ENCODE assay signal across 13 mouse cellular contexts in genomic region chr17:26212681-26213080, GRCm38 (mm10). TPM values are rescaled to one million over a fixed set of nuclear protein-coding genes. Genes with fewer than 3 reads are reported as not detected.
"Had no signal": no experiment of that assay in that cellular context is flagged by ENCODE, and none has a peak within 500 bp of the region (broad histone marks: within the 10 kb centered on the region; RNA-seq: fewer than 3 reads in every experiment).

No protein-coding gene starts in this region.

- H3K4me1 ChIP-seq: limb, embryonic 13.5 days; liver, embryonic 15.5 days; midbrain, embryonic 12.5 days had no signal

- DNase-seq: kidney, adult 18-20 months; kidney, postnatal 10 days; left cerebral cortex, postnatal 4 days; lung, embryonic 14.5 days; right cerebral cortex, postnatal 14 days; thymus, postnatal 36 days had no signal

- H3K27ac ChIP-seq: limb, embryonic 13.5 days; liver, embryonic 15.5 days; midbrain, embryonic 12.5 days had no signal

- H3K4me2 ChIP-seq: limb, embryonic 13.5 days; liver, embryonic 11.5 days; liver, embryonic 15.5 days; lung, embryonic 14.5 days; midbrain, embryonic 12.5 days had no signal

- H3K36me3 ChIP-seq: liver, embryonic 15.5 days had no signal

- H3K4me3 ChIP-seq: limb, embryonic 13.5 days; liver, embryonic 15.5 days; midbrain, embryonic 12.5 days had no signal

- H3K9me3 ChIP-seq: limb, embryonic 13.5 days; liver, embryonic 15.5 days; midbrain, embryonic 12.5 days had no signal

- H3K27me3 ChIP-seq: limb, embryonic 13.5 days; midbrain, embryonic 12.5 days had no signal

- H3K9ac ChIP-seq: limb, embryonic 13.5 days; liver, embryonic 15.5 days; lung, embryonic 14.5 days; midbrain, embryonic 12.5 days had no signal

- ATAC-seq: midbrain, embryonic 16.5 days had no signal

RNA-seq across cellular contexts. Expression of gene Rgs11, which starts 9.9 kb away (rescaled TPM):
- total RNA-seq: megakaryocyte-erythroid progenitor cell, adult 5-6 weeks had no signal

RNA-seq across cellular contexts. Expression of gene Pdia2, which starts 13.8 kb away (rescaled TPM):
- polyA plus RNA-seq: thymus, postnatal 0 days had no signal
